Mouse (Mus musculus) left cerebral cortex, postnatal 25 days (tissue): ENCODE data around the gene Zmiz1. TPM values are rescaled to one million over a fixed set of nuclear protein-coding genes. Genes with fewer than 3 reads are reported as not detected.

Source experiments
- DNase-seq, 2 experiments: peaks; one replicate each; pipeline ENCODE4 v3.0.0; 2022; ENCODE audit warnings: low spot score in 2 of 2, mixed read lengths in 1 of 2
- intact Hi-C: fragments of 180-260 bp; cut with DNase I; formaldehyde crosslinking; loops from one replicate; pipeline ENCODE4 v1.15.1; 2025
- total RNA-seq, 2 experiments: library from RNA; stranded (reverse); gene quantifications; 2 replicates each; pipeline ENCODE4 v1.2.3; 2021

The Zmiz1 gene
- total RNA-seq, 2 experiments from 2014 or later, result 85.1 to 95.2 TPM

GRCm38 (mm10) chr14:25486742-25487469 lies 27.9 kb downstream of the Zmiz1 start:
- no peak for DNase-seq
- intact Hi-C loops, result no loop called here

GRCm38 (mm10) chr14:25487470-25487955 lies 28.5 kb downstream of the Zmiz1 start:
- no peak for DNase-seq
- intact Hi-C loops, result no loop called here

- DNase-seq, result peak in 1 of 2 experiments; percentile 37
- intact Hi-C loops, result no loop called here
Measured at GRCm38 (mm10) chr14:25488097-25488613, 29.2 kb downstream of the Zmiz1 start.

- intact Hi-C loops, result no loop called here
Measured at GRCm38 (mm10) chr14:25489336-25490078, 30.5 kb downstream of the Zmiz1 start.

GRCm38 (mm10) chr14:25491961-25492360 lies 33.0 kb downstream of the Zmiz1 start:
- intact Hi-C loops, result no loop called here
- DNase-seq, result no peak

More at GRCm38 (mm10) chr14:25489336-25490078, 30.5 kb downstream of the Zmiz1 start:
- DNase-seq, result no peak

- no peak for DNase-seq
- intact Hi-C loops, result no loop called here
Measured at GRCm38 (mm10) chr14:25492567-25493279, 33.7 kb downstream of the Zmiz1 start.

- DNase-seq, result no peak
- intact Hi-C loops, result no loop called here
Measured at GRCm38 (mm10) chr14:25493301-25494241, 34.6 kb downstream of the Zmiz1 start.

- intact Hi-C loops, result no loop called here
Measured at GRCm38 (mm10) chr14:25494778-25495177, 35.8 kb downstream of the Zmiz1 start.

GRCm38 (mm10) chr14:25496116-25496515 lies 37.1 kb downstream of the Zmiz1 start:
- intact Hi-C loops, result loop anchor here (1.0 kb wide), 1 partner anchor 35 kb away; no protein-coding TSS in a partner anchor
- DNase-seq, result peak in 1 of 2 experiments; percentile 71

More at GRCm38 (mm10) chr14:25494778-25495177, 35.8 kb downstream of the Zmiz1 start:
- no peak for DNase-seq

- no peak for DNase-seq
- intact Hi-C loops, result loop anchor here (1.0 kb wide), 1 partner anchor 36 kb away; no protein-coding TSS in a partner anchor
Measured at GRCm38 (mm10) chr14:25496989-25497388, 38.0 kb downstream of the Zmiz1 start.

- intact Hi-C loops, result no loop called here
- DNase-seq, result peak in 1 of 2 experiments; percentile 60
Measured at GRCm38 (mm10) chr14:25497596-25497995, 38.6 kb downstream of the Zmiz1 start.

GRCm38 (mm10) chr14:25498367-25498766 lies 39.4 kb downstream of the Zmiz1 start:
- no peak for DNase-seq
- intact Hi-C loops, result no loop called here

- DNase-seq, result no peak
- intact Hi-C loops, result no loop called here
Measured at GRCm38 (mm10) chr14:25499526-25499925, 40.5 kb downstream of the Zmiz1 start.

- intact Hi-C loops, result no loop called here
- DNase-seq, result no peak
Measured at GRCm38 (mm10) chr14:25500511-25501120, 41.6 kb downstream of the Zmiz1 start.

GRCm38 (mm10) chr14:25501481-25501880 lies 42.5 kb downstream of the Zmiz1 start:
- intact Hi-C loops, result no loop called here
- DNase-seq, result no peak

- no peak for DNase-seq
Measured at GRCm38 (mm10) chr14:25502355-25502754, 43.4 kb downstream of the Zmiz1 start.

GRCm38 (mm10) chr14:25504241-25504640 lies 45.3 kb downstream of the Zmiz1 start:
- intact Hi-C loops, result no loop called here
- DNase-seq, result no peak

More at GRCm38 (mm10) chr14:25502355-25502754, 43.4 kb downstream of the Zmiz1 start:
- intact Hi-C loops, result no loop called here

- intact Hi-C loops, result no loop called here
- DNase-seq, result no peak
Measured at GRCm38 (mm10) chr14:25505201-25505671, 46.3 kb downstream of the Zmiz1 start.
